Mouse (Mus musculus) CH12.LX (cell line): ENCODE measurements around the gene Gm20661. TPM values are rescaled to one million over a fixed set of nuclear protein-coding genes. Genes with fewer than 3 reads are reported as not detected.

Source experiments
- DNase-seq: peaks from one replicate; pipeline ENCODE4 v3.0.0-alpha.2; 2013; ENCODE audit errors: extremely low read depth
- H3K27ac ChIP-seq: 2 replicates; pipeline ENCODE4 v1.5.1; 2012; ENCODE audit warnings: low read depth, mild to moderate bottlenecking, control low read depth, moderate library complexity; ENCODE audit not compliant: insufficient read depth
- H3K27me3 ChIP-seq: replicated peaks from 2 replicates; pipeline ENCODE3; 2012; ENCODE audit warnings: inconsistent platforms
- H3K36me3 ChIP-seq, 2 experiments: replicated peaks in 1 of 2; 2 replicates each; pipeline versions ENCODE3 to v1.6.1; 2012; ENCODE audit warnings: inconsistent platforms in 1 of 2, low read length in 1 of 2, mild to moderate bottlenecking in 1 of 2, mixed read lengths in 1 of 2, moderate library complexity in 1 of 2; ENCODE audit not compliant: control insufficient read depth in 1 of 2, insufficient read depth in 1 of 2
- H3K4me1 ChIP-seq, 2 experiments: 2 replicates each; pipeline ENCODE4 v1.6.1; 2012; ENCODE audit warnings: inconsistent platforms in 1 of 2, moderate library complexity in 1 of 2; ENCODE audit not compliant: insufficient read depth in 2 of 2, control insufficient read depth in 1 of 2
- H3K4me2 ChIP-seq: 2 replicates; pipeline ENCODE4 v1.6.1; 2012; ENCODE audit warnings: low read depth, mild to moderate bottlenecking, control low read depth; ENCODE audit not compliant: poor library complexity, insufficient read depth, severe bottlenecking
- H3K4me3 ChIP-seq, 3 experiments: fragments of 150-350 bp in 1 of 3; sonication (generic) in 1 of 3; replicated peaks in 1 of 3; 2 replicates each; pipeline versions ENCODE3 to v1.5.1; 2011 to 2012; ENCODE audit warnings: low read depth in 2 of 3, low read length in 2 of 3, mild to moderate bottlenecking in 2 of 3, moderate library complexity in 2 of 3, control low read depth in 1 of 3, improper control_type of control experiment in 1 of 3, inconsistent platforms in 1 of 3, mixed read lengths in 1 of 3; ENCODE audit not compliant: poor library complexity in 1 of 3
- H3K79me2 ChIP-seq: replicated peaks from 2 replicates; pipeline ENCODE4 v1.6.1; 2012; ENCODE audit warnings: mild to moderate bottlenecking, moderate library complexity; ENCODE audit not compliant: control insufficient read depth, poor library complexity, insufficient read depth, severe bottlenecking; ENCODE audit errors: extremely low read depth
- H3K9ac ChIP-seq: 2 replicates; pipeline ENCODE4 v1.6.1; 2012; ENCODE audit warnings: low read depth, mild to moderate bottlenecking, control low read depth, moderate library complexity; ENCODE audit not compliant: insufficient read depth
- H3K9me3 ChIP-seq: replicated peaks from 2 replicates; pipeline ENCODE3; 2012; ENCODE audit warnings: low read length, inconsistent platforms, mixed read lengths
- BHLHE40 ChIP-seq: IDR thresholded peaks from 2 replicates; pipeline ENCODE4 v1.6.1; 2011; ENCODE audit warnings: mild to moderate bottlenecking, low read depth, low read length, improper control_type of control experiment
- CHD2 ChIP-seq: IDR thresholded peaks from 2 replicates; pipeline ENCODE4 v1.6.1; 2011; ENCODE audit warnings: low read length, improper control_type of control experiment
- E2F4 ChIP-seq: IDR thresholded peaks from 2 replicates; pipeline ENCODE4 v1.6.1; 2011; ENCODE audit warnings: low read depth, low read length, improper control_type of control experiment; ENCODE audit not compliant: insufficient replicate concordance
- ETS1 ChIP-seq: conservative IDR thresholded peaks from 2 replicates; pipeline ENCODE4 v1.6.1; 2012; ENCODE audit warnings: low read depth, mild to moderate bottlenecking, inconsistent platforms, low read length, improper control_type of control experiment, moderate library complexity
- HCFC1 ChIP-seq: IDR thresholded peaks from 2 replicates; pipeline ENCODE4 v1.6.1; 2012; ENCODE audit warnings: low read depth, mild to moderate bottlenecking, inconsistent platforms, low read length, improper control_type of control experiment
- JUN ChIP-seq: IDR thresholded peaks from 2 replicates; pipeline ENCODE4 v1.6.1; 2011; ENCODE audit warnings: low read depth, mild to moderate bottlenecking, low read length, improper control_type of control experiment, moderate library complexity; ENCODE audit not compliant: insufficient read depth
- JUND ChIP-seq: conservative IDR thresholded peaks from 2 replicates; pipeline ENCODE4 v1.6.1; 2011; ENCODE audit warnings: low read depth, low read length, improper control_type of control experiment
- MXI1 ChIP-seq: IDR thresholded peaks from 2 replicates; pipeline ENCODE4 v1.6.1; 2011; ENCODE audit warnings: mild to moderate bottlenecking, low read depth, low read length, improper control_type of control experiment
- RCOR1 ChIP-seq: conservative IDR thresholded peaks from 2 replicates; pipeline ENCODE4 v1.6.1; 2012; ENCODE audit warnings: low read depth, mild to moderate bottlenecking, inconsistent platforms, low read length, improper control_type of control experiment
- SIN3A ChIP-seq: IDR thresholded peaks from 2 replicates; pipeline ENCODE4 v1.6.1; 2012; ENCODE audit warnings: low read length, improper control_type of control experiment, inconsistent platforms
- UBTF ChIP-seq: IDR thresholded peaks from 2 replicates; pipeline ENCODE4 v1.6.1; 2012; ENCODE audit warnings: low read depth, mild to moderate bottlenecking, inconsistent platforms, low read length, improper control_type of control experiment, moderate library complexity
- USF1 ChIP-seq: IDR thresholded peaks from 2 replicates; pipeline ENCODE4 v1.6.1; 2014; ENCODE audit warnings: low read depth, mild to moderate bottlenecking, inconsistent platforms, low read length, improper control_type of control experiment
- ZMIZ1 ChIP-seq: IDR thresholded peaks from 2 replicates; pipeline ENCODE4 v1.6.1; 2012; ENCODE audit warnings: low read depth, mild to moderate bottlenecking, inconsistent platforms, low read length, improper control_type of control experiment
- dilution Hi-C: fragments of 300-500 bp; cut with MboI; formaldehyde crosslinking; loops from 2 replicates; pipeline ENCODE4 v1.14.3; 2020; ENCODE audit warnings: low sequenced_read_pairs; ENCODE audit not compliant: extremely low pct_unique_long_range_greater_than_20kb, extremely low pct_ligation_motif_present
- in situ Hi-C: fragments of 300-500 bp; cut with MboI; formaldehyde crosslinking; loops from 3 replicates; pipeline ENCODE4 v1.14.3; 2019; ENCODE audit warnings: low sequenced_read_pairs, low pct_ligation_motif_present, low pct_unique_long_range_greater_than_20kb, mixed read lengths
- polyA plus RNA-seq: library from polyadenylated mRNA; unstranded; fragments of >175 nt; gene quantifications from 2 replicates; pipeline ENCODE4 v1.2.1, GENCODE M21; 2012; ENCODE audit warnings: low read depth; ENCODE audit not compliant: insufficient read length
- total RNA-seq, 2 experiments: library from RNA; depleted of rRNA; stranded (reverse); fragments of 300-350 nt in 1 of 2; fragments of >200 nt in 1 of 2; gene quantifications; 2 replicates each; pipeline ENCODE4 v1.2.3; 2012 to 2014

Gene Gm20661
- total and polyA plus RNA-seq, 3 experiments = 0.29 TPM; not detected in 2

DNA sequence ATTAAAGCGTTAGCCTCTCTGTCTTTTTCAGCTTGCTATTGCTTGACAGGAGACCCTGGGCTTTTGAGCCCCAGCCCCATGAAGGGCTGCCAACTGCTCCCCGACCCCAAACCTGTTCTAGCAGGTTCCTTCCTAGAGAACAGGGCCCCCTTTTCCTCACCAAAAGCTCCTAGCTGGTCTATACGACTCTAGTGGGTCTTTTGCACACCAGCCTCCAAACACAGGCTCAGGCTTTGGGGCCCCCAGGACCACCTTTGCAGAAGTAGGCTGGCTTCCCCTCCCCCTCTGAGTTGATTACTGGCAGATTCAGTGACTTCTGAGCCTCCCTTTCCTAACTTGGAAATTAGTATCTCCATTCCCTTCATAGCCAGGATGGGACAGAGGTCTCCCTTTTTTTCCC, 46.0 kb upstream of the Gm20661 start:
- Histone ChIP-seq H3K27ac (no peak overlapping the region), H3K36me3 (no peaks in the 10 kb centered on the region), H3K4me2 (no peak overlapping the region), H3K79me2 (no peaks in the 10 kb centered on the region), H3K4me1 (peaks cover 6 to 16% of the 10 kb centered on the region in 2 experiments), H3K4me3 (no peak overlapping the region), H3K9ac (no peak overlapping the region), H3K27me3 (peaks cover 97% of the 10 kb centered on the region), H3K9me3 (no peaks in the 10 kb centered on the region)
- no peak for TF ChIP-seq JUN
- no peak for TF ChIP-seq UBTF
- no peak for TF ChIP-seq BHLHE40
- no peak for TF ChIP-seq USF1
- TF ChIP-seq ETS1 = no peak
- TF ChIP-seq RCOR1 = no peak
- TF ChIP-seq SIN3A = no peak
- no peak for TF ChIP-seq ZMIZ1
- TF ChIP-seq CHD2 = no peak
- TF ChIP-seq JUND = no peak
- no peak for TF ChIP-seq HCFC1
- dilution Hi-C loops = no loop called here
- no peak for DNase-seq
- in situ Hi-C loops = no loop called here

DNA sequence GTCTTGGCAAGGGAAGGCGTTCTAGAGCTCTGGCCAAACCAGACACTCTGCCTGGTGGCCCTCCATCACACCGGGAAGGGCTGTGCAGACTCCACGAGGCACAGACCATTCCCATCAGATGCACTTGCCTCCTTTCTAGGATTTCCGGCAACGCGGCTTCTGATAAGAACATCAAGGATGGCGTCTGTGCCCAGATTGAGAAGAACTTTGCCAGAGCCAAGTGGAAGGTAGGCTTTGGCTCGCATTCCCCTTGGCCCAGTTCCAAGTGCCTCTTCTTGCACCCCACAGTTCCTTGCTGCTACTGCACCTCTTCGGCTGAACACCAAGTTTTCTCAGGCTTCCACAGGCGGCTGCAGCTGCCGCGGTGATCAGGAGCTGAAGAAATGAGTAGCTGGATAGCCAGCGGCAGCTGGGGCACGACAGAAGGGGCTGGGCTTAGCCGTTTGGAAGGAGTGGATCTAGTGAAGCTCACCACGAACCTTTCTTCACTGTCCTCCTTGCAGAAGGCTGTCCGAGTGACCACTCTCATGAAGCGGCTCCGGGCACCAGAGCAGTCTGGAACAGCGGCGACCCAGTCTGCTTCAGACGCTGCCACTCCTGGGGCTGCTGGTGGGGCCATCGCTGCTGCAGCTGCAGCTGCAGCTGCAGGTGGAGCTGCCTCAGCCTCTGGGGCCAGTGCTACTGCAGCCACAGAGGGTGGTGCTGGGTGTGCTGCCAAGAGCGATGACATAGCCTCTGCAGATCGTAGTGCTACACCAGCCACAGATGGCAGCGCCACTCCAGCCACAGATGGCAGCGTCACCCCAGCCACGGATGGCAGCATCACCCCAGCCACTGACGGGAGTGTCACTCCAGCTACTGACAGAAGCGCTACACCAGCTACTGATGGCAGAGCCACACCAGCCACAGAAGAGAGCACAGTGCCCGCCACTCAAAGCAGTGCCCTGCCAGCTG, 35.3 kb upstream of the Gm20661 start:
- TF ChIP-seq E2F4 (no peak), MXI1 (no peak)
- H3K4me2 ChIP-seq = no peak overlapping the region
- in situ Hi-C loops = no loop called here
- no peak overlapping the region for H3K4me3 ChIP-seq
- DNase-seq = no peak
- H3K4me1 ChIP-seq = peaks cover 13 to 38% of the 10 kb centered on the region in 2 experiments
- dilution Hi-C loops = no loop called here
- no peak overlapping the region for H3K9ac ChIP-seq
- H3K9me3 ChIP-seq = peaks cover 7% of the 10 kb centered on the region
- H3K27me3 ChIP-seq = peaks cover 57% of the 10 kb centered on the region
- H3K79me2 ChIP-seq = peaks cover 16% of the 10 kb centered on the region
- H3K36me3 ChIP-seq = no peaks in the 10 kb centered on the region
- H3K27ac ChIP-seq = no peak overlapping the region
